In the genomic region with DNA sequence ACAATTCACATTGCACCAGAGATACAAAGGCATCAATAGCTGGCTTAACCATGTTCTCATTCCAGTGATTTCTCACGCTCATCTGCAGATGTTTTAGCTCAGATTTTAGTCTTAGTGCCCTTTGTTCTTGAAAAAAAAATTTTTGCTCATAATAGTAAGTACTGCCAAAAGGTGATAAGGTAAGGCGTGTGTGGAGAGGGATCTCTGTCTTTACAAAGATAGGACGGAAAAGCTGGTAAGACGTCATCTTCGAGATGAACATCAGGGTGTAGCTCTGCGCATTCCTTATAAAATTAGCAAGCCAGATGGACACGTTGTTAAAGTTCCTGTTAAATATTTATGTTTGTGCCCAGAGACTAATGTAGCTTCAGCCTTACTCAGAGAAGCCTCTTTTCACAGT, we compare ENCODE assay signal across 21 mouse cellular contexts. TPM values are rescaled to one million over a fixed set of nuclear protein-coding genes. Genes with fewer than 3 reads are reported as not detected.
DNase-seq lines count a peak whose midpoint lies in the region; ATAC-seq and TF ChIP-seq lines count a peak whose summit lies in the region.
"Had no signal": no experiment of that assay in that cellular context is flagged by ENCODE, and none has a peak within 500 bp of the region (broad histone marks: within the 10 kb centered on the region; RNA-seq: fewer than 3 reads in every experiment).

No protein-coding gene starts in this region.

- H3K9me3 ChIP-seq in heart, embryonic 12.5 days (replicated peaks) = no peaks in the 10 kb centered on the region
- no peaks in the 10 kb centered on the region for H3K9me3 ChIP-seq in ES-E14 (ENCODE audit: control insufficient read depth, insufficient read depth, low read depth, low read length)
- H3K9me3 ChIP-seq: hindbrain, embryonic 13.5 days; megakaryocyte, embryonic 14.5 days had no signal

- no peak overlapping the region for H3K9ac ChIP-seq in heart, embryonic 12.5 days
- H3K9ac ChIP-seq in ES-E14 (ENCODE audit: insufficient read depth, low read depth, low read length, poor library complexity, severe bottlenecking) = no peak overlapping the region
- H3K9ac ChIP-seq: hindbrain, embryonic 13.5 days had no signal

- H3K4me3 ChIP-seq in heart, embryonic 12.5 days = no peak overlapping the region
- no peak overlapping the region for H3K4me3 ChIP-seq in ES-E14 (ENCODE audit: insufficient read depth in 1 of 2, low read depth in 1 of 2, low read length in 2 of 2, poor library complexity in 1 of 2, severe bottlenecking in 1 of 2)
- H3K4me3 ChIP-seq: hindbrain, embryonic 13.5 days; layer of hippocampus, adult 2 months; megakaryocyte, embryonic 14.5 days had no signal

- H3K27ac ChIP-seq in heart, embryonic 12.5 days (ENCODE audit: poor library complexity, severe bottlenecking) = no peak overlapping the region
- peak overlapping the region; percentile 18; the same call in 1 of the 2 replicates for H3K27ac ChIP-seq in ES-E14 (ENCODE audit: insufficient read depth, low read depth, low read length, poor library complexity, severe bottlenecking)
- H3K27ac ChIP-seq: hindbrain, embryonic 13.5 days; layer of hippocampus, adult 2 months had no signal

- DNase-seq in heart, postnatal 4 days = no peak
- DNase-seq in ES-E14 (ENCODE audit: low read depth, low spot score) = no peak
- no peak for DNase-seq in adrenal gland, adult 18-20 months (ENCODE audit: low spot score in 2 of 2)
- DNase-seq: cerebellum, adult 9-10 months; gastrocnemius, postnatal 25 days; heart, postnatal 14 days; kidney, adult 2 months; kidney, postnatal 10 days; lung, postnatal 10 days; retina, postnatal 1 day; thymus, postnatal 14 days had no signal

- H3K27me3 ChIP-seq in heart, embryonic 12.5 days (replicated peaks) = no peaks in the 10 kb centered on the region
- H3K27me3 ChIP-seq: CH12.LX; hindbrain, embryonic 13.5 days had no signal

- H3K4me2 ChIP-seq in heart, embryonic 12.5 days = peak overlapping the region; percentile 40
- H3K4me2 ChIP-seq: hindbrain, embryonic 13.5 days had no signal

- ATAC-seq in heart, embryonic 12.5 days (ENCODE audit: insufficient number of reproducible peaks, low FRiP score) = no peak
- ATAC-seq in common myeloid progenitor, adult 5-6 weeks (replicated peaks; ENCODE audit: low read depth, poor library complexity, severe bottlenecking) = 0 out of 2 replicates have a peak, but pooled peaks have one; percentile 27
- ATAC-seq in megakaryocyte progenitor cell, adult 5-6 weeks (replicated peaks; ENCODE audit: poor library complexity) = peak; percentile 81
- ATAC-seq in activated CD4-positive, CD25-positive, alpha-beta regulatory T cell, adult 4 months = no peak
- ATAC-seq: forebrain, embryonic 16.5 days; inflammation-experienced regulatory T-cells, adult 6 months had no signal

- H3K36me3 ChIP-seq in heart, embryonic 12.5 days = no peaks in the 10 kb centered on the region
- no peaks in the 10 kb centered on the region for H3K36me3 ChIP-seq in ES-E14 (ENCODE audit: control insufficient read depth, insufficient read depth, low read length, poor library complexity, severe bottlenecking)
- H3K36me3 ChIP-seq: hindbrain, embryonic 13.5 days had no signal

- in situ Hi-C loops in ES-E14 (cut with MboI; ENCODE audit: low sequenced_read_pairs in 2 of 2, unreplicated experiment in 2 of 2) = no loop called here

- H3K4me1 ChIP-seq in heart, embryonic 12.5 days (replicated peaks) = peaks cover 17% of the 10 kb centered on the region
- H3K4me1 ChIP-seq in ES-E14 (ENCODE audit: control insufficient read depth in 2 of 2, insufficient read depth in 2 of 2, low read length in 2 of 2, poor library complexity in 1 of 2) = peaks cover 4 to 7% of the 10 kb centered on the region in 2 experiments; a peak in 1 of 4 replicates
- H3K4me1 ChIP-seq: hindbrain, embryonic 13.5 days had no signal

- WGBS in heart, embryonic 12.5 days = 29% methylated on average over 7 of the region's 7 CpGs

TF ChIP-seq in ES-E14, 5 proteins besides CTCF, POLR2A, EP300 and RAD21:
- TF ChIP-seq ZNF384 (IDR thresholded peaks at IDR 0.05; ENCODE audit: low read depth, low read length) (no peak), CHD2 (IDR thresholded peaks at IDR 0.05; ENCODE audit: low read depth, low read length) (no peak), ZC3H11A (IDR thresholded peaks at IDR 0.05; ENCODE audit: borderline replicate concordance, low read depth, low read length) (no peak)

RNA-seq across cellular contexts. Expression of a gene that starts 35.2 kb away (rescaled TPM):
- 10.8 and 11.3 TPM in 2 replicates for polyA plus RNA-seq in heart, embryonic 12.5 days (2016; fragmentation: Nextera tagmentation; extraction: Ambion mirVana)
- total RNA-seq in heart, postnatal 4 days (2021) = 1 to 10 TPM; 6.0 to 6.4 TPM
- 13.8 and 20.6 TPM in 2 replicates for total RNA-seq in ES-E14 (2012; rRNA removed)
- 24.8 and 29.5 TPM in 2 replicates for total RNA-seq in common myeloid progenitor, adult 5-6 weeks (2017)
- 23.1 and 25.2 TPM in 2 replicates for total RNA-seq in megakaryocyte progenitor cell, adult 5-6 weeks (2015)
- total RNA-seq in megakaryocyte progenitor cell, adult 5-6 weeks (2017) = 23.5 and 28.7 TPM in 2 replicates
- 1 to 10 TPM; 6.6 to 7.6 TPM for total RNA-seq in adrenal gland, adult 18-20 months (2021)
- 1 to 10 TPM; 7.4 to 7.6 TPM for polyA plus RNA-seq in activated CD4-positive, CD25-positive, alpha-beta regulatory T cell, adult 4 months (2017; shearing (Covaris generic))

RNA-seq across cellular contexts. Expression of a gene that starts 35.3 kb away (rescaled TPM):
- 13.4 and 14.0 TPM in 2 replicates for polyA plus RNA-seq in heart, embryonic 12.5 days (2016; fragmentation: Nextera tagmentation; extraction: Ambion mirVana)
- total RNA-seq in heart, postnatal 4 days (2021) = 10 to 100 TPM; 14.8 to 15.4 TPM
- total RNA-seq in ES-E14 (2012; rRNA removed) = 7.9 and 11.4 TPM in 2 replicates
- 39.5 and 43.6 TPM in 2 replicates for total RNA-seq in common myeloid progenitor, adult 5-6 weeks (2017)
- 18.4 and 21.6 TPM in 2 replicates for total RNA-seq in megakaryocyte progenitor cell, adult 5-6 weeks (2015)
- 36.7 and 37.2 TPM in 2 replicates for total RNA-seq in megakaryocyte progenitor cell, adult 5-6 weeks (2017)
- 10 to 100 TPM; 13.6 to 18.6 TPM for total RNA-seq in adrenal gland, adult 18-20 months (2021)
- polyA plus RNA-seq in activated CD4-positive, CD25-positive, alpha-beta regulatory T cell, adult 4 months (2017; shearing (Covaris generic)) = 10 to 100 TPM; 11.0 to 11.3 TPM

Comparison
In these comparisons a context has a peak if more than half of its experiments do, and no peak if none do; other contexts are left out.
1. ATAC-seq: peak in common myeloid progenitor, adult 5-6 weeks (single experiment) and megakaryocyte progenitor cell, adult 5-6 weeks (single experiment); none in heart, embryonic 12.5 days (single experiment) and activated CD4-positive, CD25-positive, alpha-beta regulatory T cell, adult 4 months (single experiment).